ENCODE assay signal across 7 mouse cellular contexts in the genomic region with DNA sequence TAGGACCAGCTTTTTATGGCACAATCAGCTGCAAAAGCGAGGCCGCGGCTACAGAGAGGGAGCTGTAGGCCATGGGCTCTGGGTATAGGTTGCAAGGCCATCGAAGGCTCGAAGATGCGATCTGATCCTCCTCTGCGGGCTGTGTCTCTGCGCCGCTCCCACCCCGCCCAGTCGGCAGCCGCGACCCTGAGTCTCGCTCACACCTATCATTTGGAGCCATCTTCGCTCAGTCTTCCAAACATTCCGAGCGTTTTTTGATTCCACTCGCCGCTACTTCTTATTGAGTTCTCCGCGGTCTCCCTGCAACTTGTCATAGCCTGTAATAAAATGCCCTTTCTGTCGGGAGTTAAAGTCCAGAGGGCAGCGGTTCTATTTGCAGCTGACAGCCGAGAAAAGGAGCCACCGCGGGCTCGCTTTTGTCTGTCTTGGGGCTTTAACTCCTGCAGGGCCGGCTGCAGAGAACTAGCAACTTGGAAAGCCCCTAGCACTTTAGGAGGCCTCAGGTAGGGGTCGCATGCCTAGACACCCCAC.
A peak's percentile ranks its signal among the peaks of the same experiment; 100 is the strongest.
DNase-seq lines count a peak whose midpoint lies in the region; ATAC-seq lines count a peak whose summit lies in the region.

No protein-coding gene starts in this region.

- H3K4me1 ChIP-seq in hindbrain, embryonic 14.5 days (replicated peaks; ENCODE audit: control insufficient read depth, insufficient read depth, low read length), result 0 out of 2 replicates have a peak, but pooled peaks cover 7% of the 10 kb centered on the region
- peaks cover 3% of the 10 kb centered on the region; the same call in 1 of the 2 replicates for H3K4me1 ChIP-seq in liver, embryonic 11.5 days (replicated peaks; ENCODE audit: control insufficient read depth, insufficient read depth, low read length)

- ATAC-seq in hindbrain, embryonic 14.5 days (ENCODE audit: low FRiP score), result no peak
- ATAC-seq in liver, embryonic 11.5 days (replicated peaks; ENCODE audit: low FRiP score), result no peak
- no peak for ATAC-seq in megakaryocyte-erythroid progenitor cell, adult 5-6 weeks (replicated peaks; ENCODE audit: low FRiP score, low TSS enrichment, poor library complexity, severe bottlenecking)

- peak; percentile 7 for DNase-seq in right cerebral cortex, postnatal 4 days
- DNase-seq in right cerebral cortex, postnatal 36 days (ENCODE audit: low spot score in 2 of 2), result no peak
- no peak for DNase-seq in hindbrain, embryonic 14.5 days (ENCODE audit: low spot score)
- DNase-seq in liver, embryonic 11.5 days (ENCODE audit: low spot score), result no peak
- DNase-seq in urinary bladder, postnatal 14 days (ENCODE audit: low spot score), result no peak
- DNase-seq in spleen, postnatal 36 days (ENCODE audit: low spot score in 2 of 2), result no peak

- WGBS in hindbrain, embryonic 14.5 days, result under 1% methylated on average over 29 of the region's 29 CpGs
- 2% methylated on average over 29 of the region's 29 CpGs for WGBS in liver, embryonic 11.5 days

- H3K4me3 ChIP-seq in hindbrain, embryonic 14.5 days (replicated peaks; ENCODE audit: low read length), result peak overlapping the region; percentile 17; the same call in 1 of the 2 replicates
- peak overlapping the region; percentile 22; the same call in 1 of the 2 replicates for H3K4me3 ChIP-seq in liver, embryonic 11.5 days (ENCODE audit: low read depth, low read length)

- no peak overlapping the region for H3K27ac ChIP-seq in hindbrain, embryonic 14.5 days
- no peak overlapping the region for H3K27ac ChIP-seq in liver, embryonic 11.5 days (ENCODE audit: low read depth, low read length)

- H3K9ac ChIP-seq in hindbrain, embryonic 14.5 days, result 0 out of 2 replicates have a peak overlapping the region, but pooled peaks have one; percentile 43
- no peak overlapping the region for H3K9ac ChIP-seq in liver, embryonic 11.5 days (ENCODE audit: low read depth, low read length)

- H3K9me3 ChIP-seq in hindbrain, embryonic 14.5 days (ENCODE audit: control insufficient read depth, low read length), result no peaks in the 10 kb centered on the region
- no peaks in the 10 kb centered on the region for H3K9me3 ChIP-seq in liver, embryonic 11.5 days (ENCODE audit: control insufficient read depth, low read length)

- peak overlapping the region; percentile 46 for H3K4me2 ChIP-seq in hindbrain, embryonic 14.5 days (replicated peaks)
- H3K4me2 ChIP-seq in liver, embryonic 11.5 days, result peak overlapping the region; percentile 54

- no peaks in the 10 kb centered on the region for H3K36me3 ChIP-seq in hindbrain, embryonic 14.5 days (replicated peaks; ENCODE audit: control insufficient read depth, insufficient read depth)
- H3K36me3 ChIP-seq in liver, embryonic 11.5 days (ENCODE audit: control insufficient read depth, insufficient read depth, low read length), result no peaks in the 10 kb centered on the region

- H3K27me3 ChIP-seq in hindbrain, embryonic 14.5 days (ENCODE audit: control insufficient read depth, insufficient read depth, low read length), result peaks cover 88% of the 10 kb centered on the region
- peaks cover 76% of the 10 kb centered on the region for H3K27me3 ChIP-seq in liver, embryonic 11.5 days (replicated peaks; ENCODE audit: control insufficient read depth, insufficient read depth, low read length)
